Mouse (Mus musculus): ENCODE measurements around the gene Ly6g5c.
"Not testable (repeated sequence)": the region's sequence is repeated elsewhere in the genome, so short reads cannot be mapped to it uniquely, and the experiment has no call there.

Ly6g5c gene

DNA sequence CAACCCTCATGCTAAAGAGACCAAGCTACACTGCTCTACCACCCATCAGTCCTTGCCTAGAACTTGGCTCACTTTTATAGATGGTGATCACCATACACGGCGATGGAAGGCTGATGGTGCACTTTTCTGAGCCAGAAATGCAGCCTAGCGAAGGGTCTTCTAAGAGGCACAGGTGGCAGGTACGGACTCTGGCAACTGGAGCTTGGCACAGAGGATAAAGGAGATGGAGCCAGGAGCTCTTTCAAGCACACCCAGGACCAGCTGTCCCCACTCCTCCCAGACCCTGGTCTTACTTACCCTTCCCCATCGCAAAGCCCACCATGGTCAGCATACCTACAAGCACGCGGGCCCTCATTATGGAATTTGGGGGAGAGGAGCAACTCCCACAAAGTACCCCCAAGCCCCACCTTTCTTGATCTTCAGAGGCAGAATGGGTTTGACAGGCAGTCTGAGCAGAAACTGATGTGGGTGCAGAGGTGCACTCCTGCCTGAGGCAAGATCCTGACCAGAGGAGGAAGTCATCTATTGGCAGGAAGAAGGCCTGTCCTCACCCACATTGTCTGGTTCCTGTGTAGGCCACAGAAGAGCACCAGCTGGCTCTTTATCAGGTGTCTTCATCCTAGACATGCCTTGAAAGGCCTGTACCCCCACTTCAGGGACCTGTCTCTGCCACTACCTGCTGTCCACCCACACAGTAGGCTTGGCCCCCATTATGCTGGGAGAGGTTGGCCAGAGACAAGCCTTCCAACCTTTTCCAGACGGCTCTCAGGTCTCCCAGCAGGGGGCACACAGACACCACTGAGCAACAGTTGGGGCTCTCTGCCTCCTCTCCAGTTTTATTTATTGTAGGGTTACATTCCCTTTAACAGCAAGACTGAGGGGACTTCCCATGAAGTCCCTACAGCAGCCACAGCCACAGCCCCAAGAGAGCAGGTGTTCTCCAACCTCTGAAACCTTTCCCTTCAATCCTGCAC, 7.3 kb downstream of the Ly6g5c start, which contains the start of gene Ly6g5b:
Gene Ly6g5b (minus strand): TSS at position 383 of the 974 bp plus-strand sequence.
- DNase-seq: peak in 1 of 2 experiments; percentile 70

DNA sequence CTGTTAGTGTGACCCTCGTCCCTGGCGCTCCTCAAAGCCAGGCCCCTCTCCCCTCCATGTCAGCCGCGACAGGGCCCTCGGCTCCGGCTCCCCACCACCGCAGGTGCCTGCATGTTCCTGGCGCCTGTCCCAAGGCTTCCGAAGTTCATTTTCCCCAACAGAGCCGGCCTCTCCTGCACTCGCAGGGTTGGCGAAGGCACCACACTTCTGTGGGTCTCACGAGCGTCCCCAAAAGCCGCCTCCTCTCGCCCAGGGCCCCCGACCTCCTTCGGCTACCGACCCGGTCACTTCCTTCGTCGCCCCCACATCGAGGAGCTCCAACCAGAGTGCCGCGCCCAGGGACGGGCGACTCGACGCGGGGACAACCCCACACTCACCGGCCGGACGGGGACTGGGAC, 12.7 kb downstream of the Ly6g5c start:
- DNase-seq: peak; percentile 44 to 78

DNA sequence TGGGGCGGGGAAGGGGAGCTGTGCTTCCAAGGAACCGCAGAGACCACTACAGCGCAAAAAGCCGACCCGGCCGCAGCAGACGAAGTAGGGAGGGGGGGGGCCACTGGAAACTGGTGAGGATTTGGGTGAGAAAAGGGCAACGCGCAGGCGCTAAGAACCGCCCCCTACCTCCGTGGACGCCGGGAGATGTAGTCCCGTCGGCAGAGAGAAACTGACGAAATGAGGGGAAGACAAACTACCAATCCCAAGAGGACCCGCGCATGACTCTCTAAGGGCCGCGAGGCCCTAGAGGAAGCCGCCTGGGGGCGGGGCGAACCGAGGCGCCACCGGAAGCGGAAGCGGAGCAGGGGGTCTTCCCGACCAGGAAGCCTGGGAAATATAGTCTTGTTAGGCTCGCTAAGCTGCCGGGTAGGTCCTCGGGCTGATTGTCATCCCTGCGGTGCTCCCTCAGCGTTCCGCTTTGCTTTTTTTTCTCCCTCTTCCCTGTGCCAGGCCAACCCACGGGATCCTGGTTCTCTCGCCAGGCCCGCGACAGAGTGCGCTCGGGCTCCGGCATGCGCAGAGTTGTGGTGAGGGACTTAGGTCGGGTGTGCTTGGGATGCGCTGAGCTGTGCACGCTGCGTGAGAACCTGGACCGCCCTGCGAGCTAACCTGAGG, 13.2 kb downstream of the Ly6g5c start, which contains the start of gene Gpank1:
Gene Gpank1 (plus strand): TSS at position 313 of the 657 bp plus-strand sequence.
- DNase-seq: peak; percentile 98 to 99

DNA sequence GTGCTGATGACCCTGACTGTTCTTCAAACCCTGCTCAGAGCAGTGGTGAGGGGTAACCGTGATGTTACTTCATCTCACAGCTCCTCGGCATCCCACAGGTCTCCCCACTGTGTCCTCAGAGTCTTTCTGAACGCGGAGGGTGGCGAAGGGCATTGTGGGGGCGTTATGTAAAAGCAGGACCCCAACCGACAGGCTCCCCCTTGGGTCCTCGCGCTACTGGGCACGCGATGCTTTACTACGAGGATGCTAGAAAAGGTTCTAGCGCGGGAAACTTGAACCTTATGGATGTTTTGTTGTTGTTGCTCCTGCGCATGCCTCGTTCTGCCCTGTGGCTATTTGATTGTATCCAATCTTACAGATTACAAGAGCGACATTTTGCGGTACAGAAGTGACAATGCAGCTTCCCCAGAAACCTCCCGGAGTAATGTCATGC, 13.8 kb downstream of the Ly6g5c start, which contains the start of gene Csnk2b:
Gene Csnk2b (minus strand): TSS at position 183 of the 433 bp plus-strand sequence.
- peak; percentile 66 for DNase-seq

DNA sequence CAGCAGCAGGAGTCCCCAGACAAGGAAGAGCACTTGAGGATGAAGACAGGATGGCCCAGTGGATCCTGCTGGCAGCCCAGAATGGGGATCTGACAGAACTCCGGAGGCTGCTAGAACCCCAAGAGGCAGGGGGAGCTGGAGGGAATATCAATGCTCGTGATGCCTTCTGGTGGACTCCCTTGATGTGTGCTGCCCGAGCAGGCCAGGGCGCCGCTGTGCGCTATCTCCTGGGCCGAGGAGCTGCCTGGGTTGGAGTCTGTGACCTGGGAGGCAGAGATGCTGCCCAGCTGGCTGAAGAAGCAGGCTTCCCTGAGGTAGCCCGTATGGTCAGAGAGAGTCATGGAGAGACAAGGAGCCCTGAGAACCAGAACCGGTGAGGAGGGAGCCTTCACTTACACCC, 15.2 kb downstream of the Ly6g5c start:
- not testable (repeated sequence) for DNase-seq

DNA sequence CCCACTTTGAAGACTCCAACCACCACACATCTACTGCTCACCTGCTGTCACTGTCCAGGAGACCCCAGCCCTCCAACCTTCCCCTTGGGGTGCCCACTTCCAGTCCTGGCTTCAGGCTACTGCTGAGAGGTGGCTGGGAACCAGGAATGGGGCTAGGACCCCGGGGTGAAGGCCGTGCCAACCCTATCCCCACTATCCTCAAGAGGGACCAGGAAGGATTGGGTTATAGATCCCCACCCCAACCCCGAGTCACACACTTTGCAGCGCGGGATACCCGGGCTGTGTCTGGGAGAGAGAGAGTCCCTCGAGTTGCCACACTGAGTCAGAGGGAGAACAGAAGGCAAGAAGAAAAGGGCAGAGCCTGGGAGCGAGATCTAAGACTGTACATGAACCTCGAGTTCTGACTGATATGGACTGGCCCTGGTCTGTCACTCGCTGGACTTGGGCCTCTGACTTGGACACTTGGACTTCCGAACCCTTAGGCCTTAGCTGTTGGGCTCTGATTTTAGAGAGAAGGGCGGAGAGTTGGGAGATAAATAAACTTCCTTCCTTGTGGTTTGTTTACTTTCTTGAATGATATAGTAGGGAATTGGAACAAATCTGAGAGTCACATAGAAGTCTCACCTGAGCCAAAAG, 16.3 kb downstream of the Ly6g5c start:
- peak; percentile 48 to 56 for DNase-seq

DNA sequence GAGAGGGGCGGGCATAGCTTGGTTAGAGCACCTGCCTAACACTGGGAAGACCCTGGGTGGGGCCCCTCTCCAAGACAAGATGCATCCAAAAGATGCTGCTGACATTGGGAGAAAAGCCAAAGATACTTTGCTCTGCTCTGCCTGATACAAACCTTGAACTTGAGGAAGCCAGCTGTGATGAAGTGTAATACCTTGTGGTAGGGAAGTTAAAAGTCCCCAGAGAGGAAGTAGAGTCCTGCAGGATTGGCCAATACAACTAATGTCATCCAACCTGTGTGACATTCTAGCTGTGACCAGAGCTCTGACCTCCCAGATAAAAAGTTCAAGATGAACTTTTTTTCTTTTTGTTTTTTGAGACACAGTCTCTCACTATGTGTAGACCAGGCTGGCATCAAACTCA, 17.0 kb downstream of the Ly6g5c start:
- no peak for DNase-seq

DNA sequence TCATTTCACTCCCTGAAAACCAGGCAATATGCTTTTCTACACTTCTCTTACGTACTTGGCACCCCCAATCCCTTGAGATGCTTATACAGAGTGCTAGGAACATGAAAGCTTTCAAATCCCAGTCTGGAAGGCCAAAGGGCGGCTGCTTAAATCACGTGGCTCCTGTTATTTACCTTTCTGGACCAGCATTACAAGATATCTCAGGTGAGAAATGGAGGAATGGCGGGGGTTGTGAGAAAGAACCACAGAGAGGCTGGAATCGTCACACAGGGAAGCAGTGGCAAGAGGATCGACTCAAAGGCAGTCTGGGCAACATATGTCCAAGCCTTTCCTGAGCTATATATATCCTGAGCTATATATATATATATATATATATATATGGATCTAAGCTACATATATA, 17.5 kb downstream of the Ly6g5c start:
- DNase-seq: peak in 1 of 2 experiments; percentile 17

DNA sequence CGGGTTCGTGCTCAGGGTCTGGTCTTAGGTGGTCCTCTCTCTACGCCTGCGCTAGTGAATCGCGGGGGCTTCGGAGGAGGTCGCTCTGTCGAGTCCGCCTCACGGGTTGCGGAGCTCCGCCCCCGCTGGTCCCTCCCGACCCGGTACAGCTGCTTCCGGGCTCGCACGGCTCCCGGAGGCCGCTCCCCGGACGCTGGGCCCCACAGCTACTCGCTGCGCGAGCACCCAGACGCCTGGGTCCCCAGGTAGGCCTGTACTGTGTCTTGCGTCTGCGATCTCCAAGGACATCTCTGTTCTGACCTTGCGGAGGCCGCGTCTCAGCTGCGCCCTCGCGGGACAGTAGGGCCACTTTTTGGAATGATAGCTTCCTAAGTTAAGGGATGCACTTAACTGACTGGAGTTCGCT, 18.1 kb downstream of the Ly6g5c start, which contains the start of gene D17H6S53E:
Gene D17H6S53E (plus strand): TSS at position 168 of the 406 bp plus-strand sequence.
- DNase-seq: peak; percentile 74 to 88

DNA sequence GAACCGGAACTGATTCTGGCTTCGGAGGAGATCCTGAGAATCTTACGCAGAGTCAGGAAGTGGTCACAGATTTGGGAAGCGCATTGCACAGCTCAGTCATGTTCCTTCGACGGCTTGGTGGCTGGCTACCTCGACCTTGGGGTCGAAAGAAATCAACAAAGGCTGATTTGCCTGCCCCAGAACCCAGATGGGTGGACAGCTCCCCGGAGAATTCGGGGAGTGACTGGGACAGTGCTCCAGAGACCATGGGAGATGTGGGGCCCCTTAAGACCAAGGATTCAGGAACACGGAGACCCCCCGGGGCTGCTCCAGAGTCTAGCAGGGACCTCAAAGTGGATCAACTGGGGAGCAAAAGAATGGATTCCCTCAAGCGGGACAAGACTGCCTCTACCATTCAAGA, 18.9 kb downstream of the Ly6g5c start:
- DNase-seq: no peak

DNA sequence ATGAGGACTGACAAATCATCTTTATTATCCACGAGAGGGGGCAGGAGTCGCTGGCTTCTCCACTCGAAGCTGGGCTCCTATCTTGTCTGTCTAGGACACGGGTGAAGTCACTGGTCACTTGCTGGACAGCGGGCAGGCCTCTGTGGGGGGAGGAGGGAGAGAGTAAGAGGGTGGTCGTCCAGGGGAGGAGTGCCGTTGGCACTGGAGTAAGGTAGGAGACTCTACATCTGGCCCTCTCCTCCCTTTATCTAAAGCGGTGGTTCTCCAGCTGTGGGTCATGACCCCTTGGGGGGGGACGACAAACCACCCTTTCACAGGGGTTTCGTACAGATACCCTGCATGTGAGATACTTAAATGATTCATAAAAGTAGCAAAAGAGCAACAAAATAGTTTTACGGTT, 20.9 kb downstream of the Ly6g5c start:
- DNase-seq: no peak

DNA sequence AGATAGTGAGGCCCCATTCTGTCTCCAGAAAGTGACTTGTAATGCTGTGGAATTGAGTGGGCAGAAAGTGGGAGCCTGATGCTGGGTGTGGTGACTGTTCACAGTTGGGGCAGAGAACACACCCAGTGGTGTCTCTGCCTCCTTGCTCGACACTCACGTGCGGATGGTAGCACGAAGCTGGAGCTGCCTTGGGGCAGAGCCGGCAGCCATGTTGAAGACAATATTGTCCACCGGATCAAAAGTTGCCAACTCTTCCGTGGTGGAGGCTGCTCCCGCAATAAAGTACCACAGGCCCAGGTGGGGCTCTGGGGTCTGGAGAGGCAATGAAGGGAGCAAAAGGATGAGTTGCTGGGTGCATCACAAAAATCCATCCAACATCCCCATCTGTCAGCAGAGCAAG, 23.0 kb downstream of the Ly6g5c start:
- DNase-seq: no peak

DNA sequence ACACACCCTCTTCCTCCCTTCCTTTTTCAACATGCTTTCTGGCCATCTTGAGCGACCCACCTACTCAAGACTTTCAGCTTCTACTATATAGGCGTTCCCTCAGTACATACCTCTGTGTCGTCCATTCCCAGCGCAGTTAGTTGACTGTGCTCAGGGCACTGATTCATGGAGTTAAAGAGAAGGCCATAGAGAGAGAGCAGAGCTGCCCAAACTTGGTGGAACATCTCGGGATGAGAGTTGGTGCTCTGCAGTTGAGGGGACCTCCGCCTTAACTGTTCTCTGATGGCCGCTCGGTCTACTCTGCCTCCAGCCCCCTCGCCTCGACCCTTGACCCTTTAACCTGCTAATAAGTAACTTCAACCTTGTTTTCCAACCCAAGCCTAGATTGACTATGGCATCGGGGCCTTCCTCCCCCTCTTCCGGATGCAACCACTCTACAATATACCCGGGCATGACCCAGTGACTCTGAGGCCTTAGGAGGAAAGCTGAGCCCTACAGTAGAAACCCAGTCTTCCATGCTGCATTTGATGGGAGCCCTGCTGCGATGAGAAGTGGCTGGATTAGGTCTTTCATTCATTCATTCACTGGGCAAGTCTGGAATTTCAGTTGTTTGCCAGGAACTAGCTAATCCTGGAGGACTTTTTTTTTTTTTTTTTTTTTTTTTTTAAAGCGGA, 23.6 kb downstream of the Ly6g5c start, which contains the start of gene Apom:
Gene Apom (minus strand): TSS at position 551 of the 674 bp plus-strand sequence.
- DNase-seq: peak; percentile 41 to 52

DNA sequence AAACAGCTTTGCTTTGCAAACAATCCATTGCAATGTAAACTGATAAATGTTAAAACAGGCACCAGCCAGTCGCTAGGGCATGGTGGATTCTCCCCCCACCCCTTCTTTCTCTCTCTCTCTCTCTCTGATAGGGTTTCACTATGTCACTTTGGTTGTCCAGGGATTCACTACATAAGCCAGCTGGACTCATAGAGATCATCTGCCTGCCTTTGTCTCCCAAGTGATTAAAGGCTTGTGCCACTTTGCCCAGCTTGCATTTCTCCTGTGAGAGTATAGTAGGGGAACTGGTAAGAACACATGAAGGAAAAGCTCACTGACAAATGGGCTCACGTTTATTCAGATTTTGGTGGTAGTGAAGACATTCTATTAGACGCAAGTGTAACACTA, 24.1 kb downstream of the Ly6g5c start:
- DNase-seq: no peak

DNA sequence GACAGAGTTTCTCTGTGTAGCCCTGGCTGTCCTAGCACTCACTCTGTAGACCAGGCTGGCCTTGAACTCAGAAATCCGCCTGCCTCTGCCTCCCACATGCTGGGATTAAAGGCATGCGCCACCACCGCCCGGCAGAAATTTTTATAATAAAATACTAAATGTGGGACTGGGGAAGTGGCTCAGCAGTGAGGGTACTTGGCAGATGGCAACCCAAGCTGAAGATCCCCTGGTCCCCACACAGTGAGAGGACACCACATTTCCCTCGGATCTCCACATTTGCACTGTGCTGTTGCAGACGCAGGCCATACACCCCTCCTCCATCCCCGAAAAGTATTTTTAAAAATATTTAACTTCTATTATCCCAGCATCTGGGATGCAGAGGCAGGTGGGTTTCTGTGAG, 25.4 kb downstream of the Ly6g5c start:
- DNase-seq: no peak

DNA sequence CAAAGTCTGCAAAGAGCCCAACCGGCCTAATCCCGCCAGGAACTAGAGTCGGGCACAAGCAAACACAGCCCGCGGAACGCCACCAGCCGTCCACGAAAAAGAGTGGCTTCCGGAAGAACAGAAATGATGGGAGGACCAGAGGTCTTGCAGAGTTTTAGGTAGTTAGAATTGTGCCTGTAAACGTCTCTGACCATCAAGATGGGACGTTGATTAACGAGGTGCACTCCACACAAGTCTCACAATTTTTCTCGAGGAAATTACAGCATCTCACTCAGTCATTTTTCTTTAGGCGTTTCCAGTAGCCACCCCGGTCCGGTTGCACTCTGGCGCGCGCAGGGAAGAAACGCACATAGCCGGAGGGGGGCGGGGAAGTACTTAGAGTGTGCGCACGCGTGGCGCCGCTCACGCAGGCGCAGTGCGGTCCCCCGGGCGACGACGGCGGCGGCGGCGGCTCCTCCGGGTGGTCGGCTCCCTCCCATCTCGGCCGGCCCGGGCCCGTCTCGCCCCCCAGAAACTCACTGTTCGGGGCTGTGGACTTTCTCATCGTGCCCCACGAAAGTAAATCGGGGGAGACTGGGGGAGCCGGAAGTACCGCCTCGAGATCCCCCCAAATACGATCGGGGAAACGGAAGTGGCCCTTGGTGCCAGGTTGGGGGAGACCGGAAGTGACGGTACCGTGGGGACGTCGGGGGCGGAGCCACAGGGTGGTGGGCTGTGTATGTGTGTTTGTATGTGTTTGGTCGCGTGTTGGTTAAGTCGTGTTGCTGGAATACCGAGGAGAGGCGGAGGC, 26.9 kb downstream of the Ly6g5c start, which contains the start of gene Bag6:
Gene Bag6 (plus strand): TSS at position 378 of the 790 bp plus-strand sequence.
- peak; percentile 94 to 97 for DNase-seq

DNA sequence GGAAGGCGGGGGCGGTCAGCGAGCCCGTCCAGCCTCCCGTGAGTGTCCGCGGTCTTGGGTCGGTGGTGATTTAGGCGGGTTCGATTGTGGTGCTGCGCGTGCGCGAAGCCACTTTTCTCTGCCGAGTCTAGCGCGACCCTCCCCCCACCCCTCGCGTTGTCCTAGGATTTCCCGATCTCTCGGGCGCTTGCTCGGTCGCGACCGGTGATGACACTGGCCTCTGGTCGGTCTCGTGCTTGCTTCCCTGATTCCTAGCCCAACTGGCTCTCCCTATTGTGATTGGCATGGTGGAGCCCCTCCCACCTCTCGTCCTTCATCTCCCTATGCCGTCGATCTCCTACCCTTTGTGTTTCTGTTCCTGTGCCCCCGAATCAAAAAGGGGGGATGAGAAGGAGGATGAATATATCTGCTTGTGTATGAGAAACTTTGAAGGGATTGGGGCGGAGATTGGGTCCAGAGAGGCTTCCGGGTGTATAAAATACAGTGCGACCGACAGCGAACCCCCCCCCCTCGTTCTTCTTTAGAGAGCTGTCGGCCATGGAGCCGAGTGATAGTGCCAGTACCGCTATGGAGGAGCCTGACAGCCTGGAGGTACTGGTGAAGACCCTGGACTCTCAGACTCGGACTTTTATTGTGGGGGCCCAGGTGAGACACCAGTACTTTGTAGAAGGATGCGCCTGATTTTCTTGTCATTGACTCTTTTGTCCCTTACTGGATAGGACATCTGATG, 27.7 kb downstream of the Ly6g5c start:
- DNase-seq: peak in 1 of 2 experiments; percentile 57

DNA sequence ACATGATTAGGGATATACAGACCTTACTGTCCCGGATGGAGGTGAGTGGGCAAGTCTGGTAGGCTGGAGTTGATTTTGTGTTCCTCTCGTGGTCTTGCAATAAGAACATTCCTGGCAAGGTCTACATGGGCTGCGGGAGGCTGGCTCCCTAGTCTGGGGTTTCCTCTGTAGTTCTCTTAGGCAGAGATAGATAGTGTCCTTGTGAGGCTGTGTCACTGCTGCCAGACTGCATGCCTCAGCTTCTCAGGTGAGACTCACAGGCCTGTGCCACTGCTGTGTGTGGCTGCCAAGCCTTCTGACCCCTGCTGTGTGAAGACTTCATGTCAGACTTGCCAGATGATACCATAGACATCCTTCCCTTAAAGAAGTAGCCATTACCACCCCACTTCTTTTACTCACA, 31.2 kb downstream of the Ly6g5c start:
- no peak for DNase-seq

DNA sequence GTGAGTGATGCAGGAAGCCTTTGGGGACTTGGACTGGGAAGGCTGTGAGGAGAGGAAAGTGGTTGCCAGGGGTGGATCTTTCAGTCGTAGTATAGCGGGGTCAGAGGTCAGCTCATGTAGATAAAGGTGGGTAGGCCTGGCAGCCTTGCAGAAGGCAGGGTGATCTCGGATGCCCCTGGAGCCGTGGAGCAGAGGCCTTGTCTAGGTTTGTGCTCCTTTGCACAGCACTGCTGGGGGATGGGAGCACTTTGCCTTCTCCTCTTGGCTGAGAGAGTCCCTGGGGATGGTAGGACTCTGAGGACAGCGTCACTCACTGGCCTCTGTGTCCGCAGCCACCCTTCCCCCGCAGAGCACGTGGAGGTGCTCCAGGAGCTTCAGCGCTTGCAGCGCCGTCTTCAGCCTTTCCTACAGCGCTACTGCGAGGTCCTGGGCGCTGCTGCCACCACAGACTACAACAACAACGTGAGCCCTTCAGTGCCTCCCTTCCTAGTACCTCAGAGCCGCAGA, 32.5 kb downstream of the Ly6g5c start:
- no peak for DNase-seq

DNA sequence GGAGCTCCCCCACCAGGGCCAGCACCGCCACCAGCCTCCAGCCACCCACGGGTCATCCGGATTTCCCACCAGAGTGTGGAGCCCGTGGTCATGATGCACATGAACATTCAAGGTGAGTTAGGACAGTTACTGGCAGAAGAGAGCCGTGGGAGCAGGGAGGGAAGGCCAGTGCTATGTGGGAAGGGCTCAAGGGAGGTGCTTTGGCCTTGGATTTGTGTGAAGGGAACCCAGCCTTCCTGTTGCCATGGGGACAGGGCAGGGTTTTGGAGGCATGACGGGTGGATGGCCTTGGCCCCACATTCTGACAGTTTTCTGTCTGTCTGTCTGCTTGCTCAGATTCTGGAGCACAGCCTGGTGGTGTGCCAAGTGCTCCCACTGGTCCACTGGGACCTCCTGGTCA, 33.9 kb downstream of the Ly6g5c start:
- no peak for DNase-seq

Data from kidney, postnatal 36 days (tissue).